In genomic region chr9:13203681-13204080, GRCm38 (mm10) we compare ENCODE assay signal across 1 mouse cellular context.
TF ChIP-seq lines count a peak whose summit lies in the region.

No protein-coding gene starts in this region.

TF ChIP-seq in MEL, 35 proteins besides CTCF, POLR2A, EP300 and RAD21 (continued from another document):
- TF ChIP-seq USF2 (IDR thresholded peaks at IDR 0.05; ENCODE audit: borderline replicate concordance in 1 of 2, insufficient read depth in 1 of 2, low read depth in 1 of 2, low read length in 2 of 2) (no peak), GABPA (IDR thresholded peaks at IDR 0.05; ENCODE audit: low read depth, low read length) (no peak), MYC (IDR thresholded peaks at IDR 0.05; ENCODE audit: low read depth, low read length) (no peak), ZMIZ1 (IDR thresholded peaks at IDR 0.05; ENCODE audit: low read depth, low read length) (no peak), USF1 (IDR thresholded peaks at IDR 0.05; ENCODE audit: low read depth, low read length) (0 out of 2 replicates have a peak, but pooled peaks have one; percentile 12), MXI1 (IDR thresholded peaks at IDR 0.05; ENCODE audit: low read depth, low read length) (no peak), UBTF (IDR thresholded peaks at IDR 0.05; ENCODE audit: borderline replicate concordance, insufficient read depth, low read depth, low read length) (no peak), POLR2AphosphoS5 (IDR thresholded peaks at IDR 0.05; ENCODE audit: borderline replicate concordance, low read depth, low read length) (no peak), ELF1 (IDR thresholded peaks at IDR 0.05; ENCODE audit: low read depth, low read length) (no peak), MAFK (IDR thresholded peaks at IDR 0.05; ENCODE audit: borderline replicate concordance, low read depth, low read length) (no peak), HCFC1 (IDR thresholded peaks at IDR 0.05; ENCODE audit: low read depth, low read length) (no peak), MYB (IDR thresholded peaks at IDR 0.05; ENCODE audit: low read depth, low read length) (no peak), NELFE (IDR thresholded peaks at IDR 0.05; ENCODE audit: low read depth, low read length) (no peak), MEF2A (IDR thresholded peaks at IDR 0.05; ENCODE audit: extremely low read depth, insufficient replicate concordance, low read depth, low read length, poor library complexity, severe bottlenecking) (no peak), TCF12 (IDR thresholded peaks at IDR 0.05; ENCODE audit: low read depth, low read length) (peak; percentile 92), CHD1 (IDR thresholded peaks at IDR 0.05; ENCODE audit: low read depth, low read length) (no peak), SMC3 (IDR thresholded peaks at IDR 0.05; ENCODE audit: low read depth, low read length) (no peak), BHLHE40 (IDR thresholded peaks at IDR 0.05; ENCODE audit: borderline replicate concordance, low read depth, low read length) (no peak)
TF ChIP-seq in MEL: peak in this region for 7.
